Mouse (Mus musculus): ENCODE data around the gene Fbxo34.

DNA sequence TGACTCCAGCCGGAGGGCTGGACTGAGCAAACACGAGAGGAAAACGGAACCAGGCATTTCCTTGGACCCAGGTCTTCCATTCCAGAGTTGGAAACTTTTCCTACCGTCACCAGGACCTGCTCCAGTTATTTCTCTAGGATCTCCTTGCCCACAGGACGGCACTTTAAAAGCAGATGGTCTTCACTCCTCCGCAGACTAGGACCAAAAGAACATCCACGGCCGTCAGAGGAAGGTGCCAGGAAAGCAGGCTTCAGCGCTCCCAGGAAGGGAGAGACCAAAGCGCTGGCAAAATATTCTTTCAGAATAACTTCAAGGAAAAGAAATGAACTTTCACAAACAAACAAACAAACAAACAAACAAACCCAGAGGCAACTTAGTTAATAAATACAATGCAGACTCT lies 14.2 kb downstream of the Fbxo34 start:
- TF ChIP-seq ZC3H11A (IDR thresholded peaks at IDR 0.05; ENCODE audit: low read depth, low read length) = no peak
- no peak for TF ChIP-seq CTCF (IDR thresholded peaks at IDR 0.05 in 2 of 3, conservative IDR thresholded peaks at IDR 0.05 in 1 of 3; ENCODE audit: control insufficient read depth in 1 of 3, insufficient read depth in 1 of 3, low read depth in 2 of 3, low read length in 3 of 3, poor library complexity in 1 of 3, severe bottlenecking in 1 of 3)
- no peak for TF ChIP-seq RCOR1 (IDR thresholded peaks at IDR 0.05; ENCODE audit: low read depth, low read length)
- TF ChIP-seq KAT2A (conservative IDR thresholded peaks at IDR 0.05; ENCODE audit: low read depth, low read length) = no peak
- no peak for TF ChIP-seq EP300 (IDR thresholded peaks at IDR 0.05; ENCODE audit: low read depth in 1 of 2, low read length in 2 of 2)
- no peak for TF ChIP-seq TAL1 (IDR thresholded peaks at IDR 0.05; ENCODE audit: low read length)
- TF ChIP-seq POLR2AphosphoS2 (IDR thresholded peaks at IDR 0.05; ENCODE audit: low read length) = no peak
- no peak for TF ChIP-seq POLR2A (IDR thresholded peaks at IDR 0.05; ENCODE audit: control insufficient read depth in 1 of 2, insufficient read depth in 1 of 2, low read depth in 1 of 2, low read length in 2 of 2, poor library complexity in 1 of 2)
- no peak for TF ChIP-seq GATA1 (IDR thresholded peaks at IDR 0.05; ENCODE audit: low read depth, low read length)

All from MEL (cell line).